Mouse (Mus musculus) testis, adult 2 months (tissue): ENCODE results near the gene Clec2l. TPM values are rescaled to one million over a fixed set of nuclear protein-coding genes. Genes with fewer than 3 reads are reported as not detected.

Experiments
- H3K27ac ChIP-seq: fragments of 200-500 bp; 2 replicates; pipeline ENCODE4 v1.5.1; 2012; ENCODE audit warnings: low read depth, low read length; ENCODE audit not compliant: control insufficient read depth, insufficient read depth
- H3K27me3 ChIP-seq: fragments of 200-500 bp; 2 replicates; pipeline ENCODE4 v1.6.1; 2012; ENCODE audit warnings: mild to moderate bottlenecking, low read length, moderate library complexity; ENCODE audit not compliant: control insufficient read depth, insufficient read depth
- H3K36me3 ChIP-seq: fragments of 200-500 bp; 2 replicates; pipeline ENCODE4 v1.6.1; 2012; ENCODE audit warnings: mild to moderate bottlenecking, low read length; ENCODE audit not compliant: control insufficient read depth, insufficient read depth
- H3K4me1 ChIP-seq: fragments of 200-500 bp; 2 replicates; pipeline ENCODE4 v1.6.1; 2012; ENCODE audit warnings: low read length; ENCODE audit not compliant: control insufficient read depth, insufficient read depth
- H3K4me3 ChIP-seq: fragments of 200-500 bp; 2 replicates; pipeline ENCODE4 v1.5.1; 2012; ENCODE audit warnings: low read depth, mild to moderate bottlenecking, low read length, moderate library complexity, mixed read lengths; ENCODE audit not compliant: control insufficient read depth
- CTCF ChIP-seq: fragments of 200-500 bp; IDR thresholded peaks from 2 replicates; pipeline ENCODE4 v1.5.1; 2012; ENCODE audit warnings: low read depth, mild to moderate bottlenecking, inconsistent platforms, low read length, moderate library complexity; ENCODE audit not compliant: control insufficient read depth, insufficient read depth, insufficient replicate concordance
- POLR2A ChIP-seq: fragments of 200-500 bp; IDR thresholded peaks from 2 replicates; pipeline ENCODE4 v1.6.1; 2012; ENCODE audit warnings: low read depth, mild to moderate bottlenecking, inconsistent platforms, low read length, moderate library complexity; ENCODE audit not compliant: control insufficient read depth
- polyA plus RNA-seq: library from polyadenylated mRNA; depleted of rRNA; stranded (reverse); fragments of >200 nt; gene quantifications from 2 replicates; pipeline ENCODE4 v1.2.3, GENCODE M21; 2012

The Clec2l gene
- polyA plus RNA-seq, 1 experiment, result 0.41 TPM

- Histone ChIP-seq H3K4me1 (no peaks in the 10 kb centered on the region), H3K27ac (no peak overlapping the region), H3K36me3 (no peaks in the 10 kb centered on the region), H3K4me3 (no peak overlapping the region), H3K27me3 (no peaks in the 10 kb centered on the region)
- TF ChIP-seq POLR2A, result no peak
- TF ChIP-seq CTCF, result no peak
These were observed 33.3 kb upstream of the Clec2l start for GRCm38 (mm10) chr6:38629556-38629955.

GRCm38 (mm10) chr6:38632826-38633225 is 30.0 kb upstream of the Clec2l start:
- no peaks in the 10 kb centered on the region for H3K27me3 ChIP-seq
- H3K36me3 ChIP-seq, result no peaks in the 10 kb centered on the region
- no peak overlapping the region for H3K27ac ChIP-seq
- TF ChIP-seq CTCF, result no peak
- TF ChIP-seq POLR2A, result no peak
- peaks cover 16% of the 10 kb centered on the region for H3K4me1 ChIP-seq
- no peak overlapping the region for H3K4me3 ChIP-seq

GRCm38 (mm10) chr6:38634461-38634860 is 28.4 kb upstream of the Clec2l start:
- Histone ChIP-seq H3K27me3 (no peaks in the 10 kb centered on the region), H3K4me1 (peaks cover 16% of the 10 kb centered on the region), H3K27ac (no peak overlapping the region), H3K4me3 (no peak overlapping the region), H3K36me3 (no peaks in the 10 kb centered on the region)
- TF ChIP-seq CTCF (no peak), POLR2A (no peak)

- H3K27me3 ChIP-seq, result no peaks in the 10 kb centered on the region
These were observed 26.7 kb upstream of the Clec2l start for GRCm38 (mm10) chr6:38635941-38636851.

GRCm38 (mm10) chr6:38636852-38637618 is 25.8 kb upstream of the Clec2l start, which contains the start of gene Klrg2:
TSS of gene Klrg2 (minus strand) at chr6:38637242.
- no peaks in the 10 kb centered on the region for H3K27me3 ChIP-seq
- H3K36me3 ChIP-seq, result no peaks in the 10 kb centered on the region
- peaks cover 16% of the 10 kb centered on the region for H3K4me1 ChIP-seq
- no peak for TF ChIP-seq CTCF
- TF ChIP-seq POLR2A, result no peak
- H3K27ac ChIP-seq, result no peak within 1 kb of the TSS
- H3K4me3 ChIP-seq, result peak within 1 kb of the TSS; percentile 65

More at GRCm38 (mm10) chr6:38635941-38636851, 26.7 kb upstream of the Clec2l start:
- no peaks in the 10 kb centered on the region for H3K36me3 ChIP-seq
- H3K27ac ChIP-seq, result no peak overlapping the region
- peak overlapping the region; percentile 65 for H3K4me3 ChIP-seq
- TF ChIP-seq POLR2A (no peak), CTCF (no peak)
- H3K4me1 ChIP-seq, result peaks cover 16% of the 10 kb centered on the region

GRCm38 (mm10) chr6:38640401-38640800 is 22.5 kb upstream of the Clec2l start:
- TF ChIP-seq POLR2A (no peak), CTCF (no peak)
- Histone ChIP-seq H3K4me3 (no peak overlapping the region), H3K27me3 (no peaks in the 10 kb centered on the region), H3K36me3 (no peaks in the 10 kb centered on the region), H3K4me1 (peaks cover 16% of the 10 kb centered on the region), H3K27ac (no peak overlapping the region)

GRCm38 (mm10) chr6:38641228-38641627 is 21.6 kb upstream of the Clec2l start:
- no peak overlapping the region for H3K27ac ChIP-seq
- no peaks in the 10 kb centered on the region for H3K27me3 ChIP-seq
- H3K4me1 ChIP-seq, result peaks cover 11% of the 10 kb centered on the region
- no peaks in the 10 kb centered on the region for H3K36me3 ChIP-seq
- no peak for TF ChIP-seq CTCF
- TF ChIP-seq POLR2A, result no peak
- no peak overlapping the region for H3K4me3 ChIP-seq
